Mouse (Mus musculus): ENCODE results near the gene Slc9a3r2.
"Not testable (repeated sequence)": the region's sequence is repeated elsewhere in the genome, so short reads cannot be mapped to it uniquely, and the experiment has no call there.

Slc9a3r2 gene

DNA sequence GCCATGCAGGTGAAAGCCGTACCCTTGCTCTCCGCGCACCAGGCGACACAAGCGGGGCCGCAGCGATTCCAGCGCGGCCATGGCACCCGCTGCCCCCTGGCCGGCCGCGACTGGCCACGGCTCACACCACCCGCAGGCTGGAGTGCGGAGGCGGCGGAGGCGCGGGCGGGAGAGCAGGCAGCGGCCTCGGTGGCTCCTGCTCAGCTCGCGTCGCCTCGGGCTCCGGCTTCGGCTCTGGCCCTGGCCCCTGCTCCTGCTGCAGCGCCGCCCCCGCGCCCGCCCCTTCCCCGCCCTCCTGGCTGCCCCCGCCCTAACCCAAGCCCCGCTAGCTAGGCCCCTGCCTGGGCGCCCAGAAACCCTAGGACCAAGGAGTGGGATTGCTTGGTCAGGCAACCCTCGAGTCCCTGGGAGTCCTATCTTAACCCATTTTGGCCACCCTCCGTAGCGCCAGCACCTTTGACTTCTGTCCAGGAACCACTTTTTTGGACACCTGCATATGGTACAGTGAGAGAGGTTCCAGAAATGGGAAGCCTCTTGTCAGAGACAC lies at the start of gene Slc9a3r2:
Gene Slc9a3r2 (minus strand): TSS at position 258 of the 547 bp plus-strand sequence.
- peak; percentile 67 for DNase-seq (ENCODE audit: low read depth, low spot score)

DNA sequence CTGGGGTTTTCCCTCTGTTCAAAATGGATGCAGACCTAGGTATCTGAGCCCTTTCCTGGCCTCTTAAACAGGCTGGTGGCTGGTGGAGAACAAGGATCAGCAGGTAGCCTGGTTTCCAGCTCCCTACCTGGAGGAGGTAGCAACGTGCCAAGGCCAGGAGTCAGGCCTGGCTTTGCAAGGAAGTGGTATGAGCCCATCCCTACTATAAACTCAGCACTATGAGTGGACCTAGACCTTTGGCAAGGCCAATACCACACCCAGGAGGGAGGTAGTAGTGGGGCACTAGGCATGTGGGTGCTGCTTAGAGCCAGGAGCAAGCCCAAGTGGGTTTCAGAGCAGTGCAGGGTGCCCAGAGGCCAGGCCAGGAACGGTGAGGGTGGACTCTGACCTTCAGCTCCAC lies 49.3 kb upstream of the Slc9a3r2 start:
- no peak for DNase-seq (ENCODE audit: low read depth, low spot score)

DNA sequence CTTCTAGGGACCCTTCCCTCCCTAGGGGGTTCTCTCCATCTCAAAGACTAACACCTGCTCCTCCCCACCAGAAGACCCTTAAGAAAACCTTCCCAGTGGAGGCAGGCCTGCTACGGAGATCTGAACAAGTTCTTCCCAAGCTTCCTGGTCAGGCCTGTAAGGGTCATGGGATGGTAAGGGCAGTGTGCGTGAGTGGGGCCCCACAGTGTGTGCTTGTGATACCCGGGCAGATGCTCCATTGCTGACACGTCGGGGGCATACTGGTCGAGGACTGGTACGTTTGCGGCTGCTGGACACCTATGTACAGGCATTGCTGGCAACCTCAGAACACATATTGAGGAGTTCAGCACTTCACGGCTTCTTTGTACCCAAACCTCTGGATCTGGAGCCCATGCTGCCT lies 48.6 kb upstream of the Slc9a3r2 start:
- no peak for DNase-seq (ENCODE audit: low read depth, low spot score)

DNA sequence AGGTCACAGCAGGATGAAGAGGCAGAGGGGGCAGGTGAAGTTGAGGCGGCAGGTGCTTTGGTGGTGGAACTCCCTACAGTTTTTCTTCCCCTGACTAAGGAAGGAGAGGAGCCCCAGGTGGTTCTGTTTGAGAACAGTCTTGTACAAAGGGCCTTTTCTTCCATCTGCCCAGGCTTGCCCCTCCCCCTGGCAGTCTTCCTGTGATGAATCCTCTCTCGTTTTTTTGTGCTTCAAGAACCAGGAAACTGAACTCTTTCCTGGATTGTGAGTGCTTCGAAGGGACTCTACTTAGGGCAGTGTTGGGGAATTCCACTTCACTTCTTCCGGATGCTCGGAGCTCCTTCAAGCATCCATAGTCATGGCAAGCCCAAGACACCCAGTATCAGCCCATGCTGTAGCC lies 47.9 kb upstream of the Slc9a3r2 start:
- peak; percentile 68 for DNase-seq (ENCODE audit: low read depth, low spot score)

DNA sequence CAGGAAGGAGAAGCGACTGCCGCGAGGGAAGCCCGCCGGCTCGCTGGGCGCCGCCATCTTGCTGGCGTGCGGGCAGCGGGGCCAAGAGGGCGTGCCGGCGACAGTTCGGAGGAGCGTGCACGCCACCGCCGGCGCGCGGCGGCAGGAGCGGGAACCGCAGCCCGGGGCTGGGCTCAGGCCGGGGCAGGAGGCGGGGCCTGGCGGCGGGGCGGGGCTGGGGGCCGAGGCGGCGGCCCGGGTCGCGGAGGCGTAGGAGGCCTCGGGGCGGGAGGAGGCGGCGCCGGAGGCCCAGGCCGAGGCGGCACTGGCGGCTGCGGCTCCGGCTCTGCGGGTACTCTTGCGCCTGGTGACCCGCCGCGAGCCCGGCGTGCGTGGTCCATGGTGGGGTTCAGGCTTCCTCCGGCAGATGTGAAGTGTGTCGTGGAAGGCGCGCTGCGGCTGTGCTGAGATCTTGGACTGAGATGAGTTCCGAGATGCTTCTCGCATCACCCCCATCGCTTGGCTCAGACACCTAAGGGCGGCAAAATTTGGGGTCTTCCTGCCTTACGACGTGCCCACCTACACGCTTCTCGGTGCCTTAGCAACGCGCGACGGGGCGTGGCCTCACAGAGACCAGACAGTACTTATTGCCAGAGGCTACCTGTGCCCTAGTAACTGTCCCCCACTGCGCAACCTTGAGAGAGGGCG lies 46.0 kb upstream of the Slc9a3r2 start, which contains the start of the genes Gfer and Noxo1:
Gene Gfer (minus strand): TSS at position 146 of the 687 bp plus-strand sequence.
Gene Noxo1 (plus strand): TSS at position 224 of the 687 bp plus-strand sequence.
- peak; percentile 90 for DNase-seq (ENCODE audit: low read depth, low spot score)

DNA sequence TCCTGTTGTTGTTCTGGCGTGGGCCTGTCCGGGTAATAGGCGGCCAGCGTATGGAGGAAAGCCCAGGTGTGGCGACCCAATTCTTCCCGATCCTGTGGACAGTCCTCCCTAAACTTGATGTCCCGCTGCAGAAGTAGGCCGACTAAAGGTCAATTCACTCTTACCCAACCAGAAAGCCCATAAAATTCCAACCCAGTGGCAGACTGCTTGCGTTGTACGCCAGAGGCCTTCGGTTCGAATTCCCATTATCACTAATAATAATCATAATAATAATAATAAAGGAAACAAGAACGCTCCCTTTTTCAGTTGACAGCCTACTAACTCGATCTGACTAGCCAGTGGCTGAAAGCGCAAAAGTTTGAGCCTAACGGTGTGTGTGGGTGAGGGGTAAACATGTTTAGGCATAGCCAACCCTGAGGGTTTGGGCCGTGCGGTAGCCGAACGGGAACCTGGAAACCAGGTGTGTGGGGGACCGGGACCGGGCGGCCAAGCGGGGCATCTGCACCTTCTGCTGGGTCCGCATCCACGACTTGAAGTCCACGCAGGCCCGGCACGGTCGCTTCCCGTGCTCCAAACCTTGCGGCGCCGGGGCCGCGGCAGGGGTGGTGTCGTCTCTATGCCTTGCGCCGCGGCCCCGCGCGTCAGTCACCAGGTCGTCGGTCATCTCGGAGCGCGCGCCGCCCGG lies 45.3 kb upstream of the Slc9a3r2 start:
- DNase-seq (ENCODE audit: low read depth, low spot score): no peak

DNA sequence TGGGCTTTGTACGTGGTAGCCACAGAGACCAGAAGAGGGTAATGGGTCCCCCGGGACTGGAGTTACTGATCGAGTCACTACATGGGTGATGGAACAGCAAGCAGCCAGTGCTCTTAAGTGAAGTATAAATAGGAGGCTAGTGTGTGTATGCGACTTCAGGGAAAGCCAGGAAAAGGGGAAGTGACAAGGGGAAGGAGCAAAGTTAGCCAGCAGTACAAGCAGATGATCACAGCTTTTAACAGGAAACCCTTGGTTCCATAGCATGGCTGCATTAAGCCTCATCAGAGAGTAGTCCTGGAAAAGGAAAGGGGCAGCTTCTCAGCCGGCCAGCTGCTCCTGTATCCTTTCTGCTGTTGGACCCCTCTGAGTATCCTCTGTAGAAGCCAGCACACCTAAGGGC lies 42.3 kb upstream of the Slc9a3r2 start:
- no peak for DNase-seq (ENCODE audit: low read depth, low spot score)

DNA sequence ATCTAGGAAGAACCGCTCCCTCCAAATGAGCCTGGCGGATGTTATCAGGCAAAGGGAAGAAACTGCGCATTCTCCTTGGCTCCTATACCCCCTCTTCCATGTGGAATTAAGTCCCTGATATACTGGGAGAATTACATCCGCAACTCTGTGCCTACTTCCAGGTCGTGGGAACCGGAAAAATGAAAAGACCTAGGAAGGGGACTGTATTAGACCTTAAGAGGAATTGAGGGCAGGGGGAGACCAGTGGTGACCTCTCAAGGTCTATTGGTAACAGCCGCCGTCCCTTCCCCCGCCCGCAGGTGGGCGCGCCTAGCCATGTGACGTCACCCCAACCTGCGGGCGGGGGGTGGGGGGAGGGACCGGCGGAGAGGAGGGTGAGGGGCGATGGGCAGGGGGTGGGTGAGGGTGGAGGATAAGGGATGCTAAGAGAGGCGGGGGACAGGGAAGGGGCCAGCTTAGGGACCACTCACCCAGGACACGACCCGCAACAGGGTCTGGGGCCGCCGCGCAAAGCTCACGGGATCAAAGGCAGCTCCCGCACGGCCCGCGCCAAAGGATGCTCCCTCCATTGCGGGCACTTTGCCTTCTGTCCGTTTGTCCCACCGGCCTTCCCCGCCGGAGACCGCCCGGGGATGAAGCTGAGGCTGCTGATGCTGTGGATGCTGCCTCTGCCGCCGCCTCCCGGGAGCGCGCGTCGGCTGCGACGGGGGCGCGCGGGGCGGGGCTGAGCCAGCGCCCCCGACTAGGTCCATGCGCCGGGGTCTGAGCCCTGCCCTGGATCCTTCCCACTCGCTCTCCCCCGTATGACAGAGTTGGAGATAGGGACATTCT lies 39.3 kb upstream of the Slc9a3r2 start, which contains the start of gene Syngr3:
Gene Syngr3 (minus strand): TSS at position 705 of the 831 bp plus-strand sequence.
- no peak for DNase-seq (ENCODE audit: low read depth, low spot score)

DNA sequence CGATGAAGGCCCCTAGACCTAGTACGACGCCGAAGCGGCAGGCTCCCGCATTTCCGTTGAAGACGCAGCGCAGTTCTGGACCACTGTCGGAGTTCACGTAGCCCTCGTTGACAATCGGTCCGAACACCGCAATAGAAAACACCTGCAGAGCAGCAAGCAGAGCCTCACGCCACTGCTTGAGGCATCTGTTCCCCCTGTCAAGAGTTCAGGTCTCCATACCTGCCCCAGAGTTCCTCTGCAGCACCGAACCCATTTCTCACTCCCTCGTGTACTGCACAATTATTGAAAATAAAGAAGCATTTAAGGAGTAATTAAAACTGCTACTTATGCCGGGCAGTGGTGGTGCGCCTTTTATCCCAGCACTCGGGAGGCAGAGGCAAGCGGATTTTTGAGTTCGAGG lies 37.5 kb upstream of the Slc9a3r2 start:
- no peak for DNase-seq (ENCODE audit: low read depth, low spot score)

DNA sequence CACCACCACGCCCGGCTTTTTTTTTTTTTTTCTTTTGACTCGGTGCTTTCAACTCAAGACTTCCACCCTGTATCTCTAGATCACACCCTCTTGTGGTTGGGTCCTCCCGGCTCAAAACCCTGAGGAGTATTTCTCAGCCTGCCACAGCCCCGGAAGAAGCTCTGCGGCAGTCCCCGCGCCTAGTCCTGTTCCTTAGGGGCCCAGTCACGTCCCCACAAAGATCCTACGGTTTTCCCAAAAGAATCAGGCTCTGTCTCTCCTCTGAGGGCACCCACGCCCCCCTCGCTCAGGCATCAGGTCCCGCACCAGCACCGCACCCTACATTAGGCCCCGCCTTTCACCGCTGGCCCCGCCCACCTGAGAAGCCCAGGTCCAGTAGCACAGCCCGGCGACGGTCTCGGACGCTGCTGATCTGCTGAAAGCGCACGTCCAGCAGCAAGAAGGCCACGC lies 37.0 kb upstream of the Slc9a3r2 start:
- peak; percentile 68 for DNase-seq (ENCODE audit: low read depth, low spot score)

DNA sequence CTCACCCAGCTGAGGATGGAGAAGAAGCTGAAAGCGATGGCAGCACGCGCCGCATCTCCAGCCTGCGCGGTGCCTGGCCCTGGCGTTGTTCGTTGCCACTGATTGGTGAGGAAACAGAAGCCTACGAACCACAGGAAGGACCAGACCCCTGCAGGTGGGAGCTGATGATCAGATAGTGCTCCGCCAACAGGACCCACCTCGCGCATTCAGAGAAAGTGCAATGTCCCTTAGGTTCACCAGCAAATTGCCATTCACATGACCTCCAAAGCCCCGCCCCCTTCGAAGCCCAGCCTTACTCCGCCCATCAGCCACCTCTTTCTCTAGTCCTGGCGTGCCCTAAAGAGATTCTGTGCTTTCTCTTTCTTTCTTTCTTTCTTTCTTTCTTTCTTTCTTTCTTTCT lies 36.4 kb upstream of the Slc9a3r2 start:
- DNase-seq (ENCODE audit: low read depth, low spot score): peak; percentile 89

DNA sequence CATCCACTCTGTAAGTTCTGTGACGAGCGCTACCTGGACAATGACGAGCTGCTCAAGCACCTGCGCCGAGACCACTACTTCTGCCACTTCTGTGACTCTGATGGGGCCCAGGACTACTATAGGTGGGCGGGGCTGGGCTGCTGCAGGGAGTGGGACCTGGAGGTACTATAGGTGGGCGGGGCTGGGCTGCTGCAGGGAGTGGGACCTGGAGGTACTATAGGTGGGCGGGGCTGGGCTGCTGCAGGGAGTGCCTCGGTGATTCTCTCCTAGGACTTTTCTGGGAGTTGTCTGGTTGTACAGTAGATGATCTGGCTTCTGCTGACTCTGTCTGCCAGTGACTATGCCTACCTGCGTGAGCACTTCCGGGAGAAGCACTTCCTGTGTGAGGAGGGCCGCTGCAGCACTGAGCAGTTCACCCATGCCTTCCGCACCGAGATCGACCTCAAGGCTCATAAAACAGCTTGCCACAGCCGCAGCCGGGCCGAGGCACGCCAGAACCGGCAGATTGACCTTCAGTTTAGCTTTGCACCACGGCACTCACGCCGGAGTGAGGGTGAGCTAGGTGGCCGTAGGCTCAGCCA lies 27.5 kb upstream of the Slc9a3r2 start:
- DNase-seq (ENCODE audit: low read depth, low spot score): peak; percentile 78

DNA sequence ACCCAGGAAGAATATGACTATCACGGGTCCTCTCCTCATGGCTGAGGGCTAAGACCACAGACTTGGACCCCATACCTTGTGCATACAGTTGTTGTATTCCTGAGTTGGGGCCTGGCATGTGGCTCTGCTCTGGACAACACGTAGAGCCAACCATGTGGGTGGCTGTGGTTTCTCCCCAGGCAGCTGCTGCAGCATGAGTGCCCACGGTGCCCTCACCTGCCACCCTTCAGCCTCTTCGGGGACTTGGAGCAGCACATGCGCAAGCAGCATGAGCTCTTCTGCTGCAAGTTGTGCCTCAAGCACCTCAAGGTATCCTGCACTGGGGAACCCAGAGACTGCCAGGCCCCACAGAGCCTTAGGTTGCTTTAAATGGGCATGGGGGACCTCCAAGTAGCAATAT lies 26.8 kb upstream of the Slc9a3r2 start:
- no peak for DNase-seq (ENCODE audit: low read depth, low spot score)

DNA sequence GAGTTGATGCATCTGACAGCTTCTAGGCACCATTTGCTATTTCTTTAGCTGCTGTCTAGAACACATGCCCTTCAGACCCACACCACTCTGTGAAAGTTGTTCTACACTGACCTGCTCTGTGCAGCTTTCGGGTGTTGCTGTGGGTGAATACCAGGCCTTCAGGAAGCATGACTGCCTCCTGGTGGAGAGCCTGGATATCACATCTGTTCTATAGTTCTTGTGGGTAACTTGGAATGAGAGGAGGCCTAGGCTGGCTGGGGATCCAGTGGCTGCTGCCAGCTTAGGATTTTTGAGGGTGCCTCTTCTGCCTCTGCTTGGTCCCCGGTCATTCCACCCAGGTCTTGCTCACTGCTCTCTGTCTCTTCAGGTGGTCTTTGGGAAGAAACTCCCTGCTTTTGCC lies 26.1 kb upstream of the Slc9a3r2 start:
- DNase-seq (ENCODE audit: low read depth, low spot score): peak; percentile 91

DNA sequence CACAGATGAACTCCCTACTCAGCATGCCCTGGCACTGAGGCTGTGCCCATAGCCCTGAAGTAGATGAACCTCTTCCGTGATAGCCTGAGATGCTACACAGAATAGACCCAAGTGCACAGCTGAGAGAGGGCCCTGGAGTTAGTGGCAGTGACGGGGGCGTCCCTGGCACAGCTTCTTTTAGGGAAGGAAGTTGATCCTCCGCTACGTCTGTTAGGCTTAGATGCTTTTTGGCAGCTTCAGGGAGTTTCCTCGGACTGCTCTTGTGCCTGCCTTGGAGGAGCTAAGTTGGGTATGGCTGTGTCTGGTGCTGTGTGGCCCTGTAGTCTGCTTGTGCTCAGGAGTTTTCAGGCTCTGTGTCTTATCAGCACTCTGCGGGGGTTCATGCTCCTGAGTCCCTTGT lies 24.1 kb upstream of the Slc9a3r2 start:
- DNase-seq (ENCODE audit: low read depth, low spot score): no peak

DNA sequence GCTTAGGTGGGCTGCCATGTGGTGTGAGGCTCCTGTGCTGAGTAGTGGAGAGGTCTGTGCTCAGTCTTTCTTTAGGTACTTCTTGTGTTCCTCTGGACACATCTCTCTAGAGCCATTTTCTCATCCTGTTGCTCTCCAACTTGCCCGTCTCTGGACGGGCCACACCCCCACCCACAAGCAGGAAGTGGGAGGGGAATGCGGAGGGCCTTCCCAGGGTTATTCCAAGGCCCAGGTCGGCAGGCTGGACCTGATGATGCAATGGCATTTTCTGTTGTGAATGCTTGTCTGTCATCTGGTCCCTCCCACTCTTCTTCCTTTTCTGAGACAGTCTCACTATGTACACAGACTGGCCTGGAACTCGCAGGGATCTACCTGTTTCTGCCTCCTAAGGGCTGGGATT lies 22.0 kb upstream of the Slc9a3r2 start:
- DNase-seq (ENCODE audit: low read depth, low spot score): peak; percentile 86

DNA sequence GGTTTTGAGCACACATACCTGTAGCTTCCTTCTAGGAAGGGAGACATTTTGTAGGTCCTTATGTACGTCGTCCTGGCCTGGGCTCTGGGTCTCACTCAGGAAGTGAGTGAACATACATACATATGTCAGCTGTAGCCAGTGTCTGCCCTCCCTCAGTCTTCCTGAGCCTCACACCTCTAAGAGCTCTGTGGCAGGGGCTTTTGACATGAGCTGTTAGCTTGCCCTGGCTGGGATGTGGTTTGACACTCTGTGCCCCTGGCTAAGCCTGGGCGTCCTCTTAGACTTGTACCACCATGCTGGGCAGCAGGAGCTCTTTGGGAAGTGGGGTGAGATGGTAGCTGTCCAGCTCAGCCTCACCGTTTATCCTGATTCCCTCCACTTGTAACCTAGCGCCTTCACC lies 21.2 kb upstream of the Slc9a3r2 start:
- DNase-seq (ENCODE audit: low read depth, low spot score): no peak

DNA sequence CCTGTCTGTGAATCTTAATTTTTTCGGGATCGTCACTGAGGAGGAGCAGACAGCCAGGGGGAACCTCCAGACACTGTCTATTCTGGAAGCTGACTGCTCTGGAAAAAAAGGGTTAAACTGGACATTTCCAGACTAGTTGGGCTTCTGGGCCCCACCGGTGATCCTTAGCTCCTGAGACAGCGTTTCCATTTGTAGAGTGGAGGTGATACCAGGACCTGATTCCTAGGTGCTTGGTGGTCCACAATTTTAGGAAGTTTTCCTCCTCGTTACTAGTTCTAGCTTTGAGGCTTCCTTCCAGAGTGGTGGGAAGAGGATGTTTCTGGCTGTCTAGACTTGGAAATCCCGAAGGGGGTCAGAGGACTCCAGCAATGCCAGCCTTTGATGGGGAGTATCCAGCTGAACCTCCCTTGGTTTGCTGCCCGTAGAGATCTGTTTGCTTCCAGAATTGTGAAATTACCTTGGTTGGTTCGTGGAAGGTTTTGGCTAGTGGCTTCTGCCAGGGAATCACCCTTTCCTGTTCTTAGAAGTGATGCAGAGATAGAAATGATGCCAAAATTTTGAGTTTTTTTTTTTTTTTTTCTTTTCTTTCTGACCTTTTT lies 20.2 kb upstream of the Slc9a3r2 start:
- no peak for DNase-seq (ENCODE audit: low read depth, low spot score)

DNA sequence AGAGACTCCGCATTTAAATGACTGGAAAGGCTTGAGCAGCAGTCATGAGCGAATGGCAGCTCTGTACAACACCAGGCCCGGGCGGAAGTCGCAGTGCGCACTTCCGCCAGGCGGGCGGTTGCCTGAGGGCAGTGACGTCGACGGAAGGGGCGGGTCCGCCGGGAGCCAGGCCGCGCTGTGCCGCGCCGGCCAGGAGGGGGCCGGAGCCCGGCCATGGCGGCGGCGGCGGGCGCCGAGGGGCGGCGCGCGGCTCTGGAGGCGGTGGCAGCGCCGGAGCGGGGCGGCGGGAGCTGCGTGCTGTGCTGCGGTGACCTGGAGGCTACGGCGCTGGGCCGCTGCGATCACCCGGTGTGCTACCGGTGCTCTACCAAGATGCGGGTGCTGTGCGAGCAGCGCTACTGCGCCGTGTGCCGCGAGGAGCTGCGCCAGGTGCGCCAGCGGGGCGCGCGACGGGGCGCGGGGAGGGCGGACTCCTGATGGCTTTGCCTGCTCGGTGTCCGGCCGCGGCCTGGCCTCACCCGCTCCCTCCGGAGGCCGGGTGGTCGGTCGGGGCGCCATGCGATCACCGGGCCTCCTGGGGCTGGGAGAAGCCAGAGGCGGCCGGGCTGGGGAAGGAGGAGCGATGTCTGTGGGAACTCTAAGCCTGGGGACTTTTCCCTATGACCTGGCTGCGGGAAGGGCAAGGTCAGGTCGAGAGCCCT lies 19.6 kb upstream of the Slc9a3r2 start, which contains the start of gene Zfp598:
Gene Zfp598 (plus strand): TSS at position 143 of the 701 bp plus-strand sequence.
- DNase-seq (ENCODE audit: low read depth, low spot score): peak; percentile 94

DNA sequence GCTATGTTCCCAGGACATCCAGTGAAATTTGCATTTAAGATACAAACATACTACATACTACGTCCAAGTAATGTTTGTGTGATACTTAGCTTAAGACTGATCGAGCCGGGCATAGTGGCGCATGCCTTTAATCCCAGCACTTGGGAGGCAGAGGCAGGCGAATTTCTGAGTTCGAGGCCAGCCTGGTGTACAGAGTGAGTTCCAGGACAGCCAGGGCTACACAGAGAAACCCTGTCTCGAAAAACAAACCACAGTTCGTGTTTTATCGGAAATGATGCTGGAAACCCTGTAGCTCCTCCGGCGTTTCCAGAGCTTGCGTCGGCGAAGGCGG lies 19.1 kb upstream of the Slc9a3r2 start:
- not testable (repeated sequence) for DNase-seq (ENCODE audit: low read depth, low spot score)
